Mouse (Mus musculus) regulatory T cell (primary cell): ENCODE data around the gene Kif3a.

Experiments used
- in situ Hi-C: fragments of 300-600 bp; cut with MboI, MseI; formaldehyde crosslinking; loops from one replicate; pipeline ENCODE4 v1.15.1; 2025; ENCODE audit warnings: high pct_unique_total_duplicates

The Kif3a gene

GRCm38 (mm10) chr11:53615575-53615974, 48.4 kb downstream of the Kif3a start:
- in situ Hi-C loops: no loop called here

GRCm38 (mm10) chr11:53616748-53617558, 49.8 kb downstream of the Kif3a start:
- in situ Hi-C loops: no loop called here

GRCm38 (mm10) chr11:53617562-53618109, 50.5 kb downstream of the Kif3a start:
- in situ Hi-C loops: no loop called here

DNA sequence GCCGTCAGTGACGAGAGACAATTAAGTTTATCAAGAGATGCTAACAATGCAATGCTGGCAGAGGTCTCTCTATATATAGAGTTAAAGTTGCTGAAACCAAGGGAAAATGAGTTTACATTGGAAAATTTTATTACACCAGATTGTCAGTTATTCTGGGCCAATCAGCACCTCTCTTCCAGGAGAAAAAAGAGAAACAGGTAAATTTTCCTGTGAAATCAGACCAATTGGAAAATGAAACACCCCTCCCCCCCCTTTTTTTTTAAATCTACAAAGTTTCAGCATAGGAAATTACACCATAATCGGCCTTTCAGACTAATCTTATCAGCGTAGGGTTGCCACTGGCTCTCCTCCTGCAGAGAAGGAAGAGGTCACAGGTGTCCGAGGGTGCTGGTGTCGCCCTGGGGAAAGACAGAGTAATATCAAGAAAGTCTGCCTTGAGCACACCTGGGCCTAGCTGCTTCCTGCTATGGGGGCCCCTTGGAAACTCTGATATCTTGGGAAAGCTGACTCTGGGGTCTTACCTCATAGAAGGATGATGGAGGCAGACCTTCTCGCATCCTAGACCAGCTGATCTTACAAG, 51.5 kb downstream of the Kif3a start, which contains the start of gene Il4:
Gene Il4, minus strand, starts transcription at position 51 of the 580 bp plus-strand sequence.
- in situ Hi-C loops: no loop called here

GRCm38 (mm10) chr11:53619428-53619827, 52.2 kb downstream of the Kif3a start:
- in situ Hi-C loops: no loop called here

GRCm38 (mm10) chr11:53620094-53620493, 52.9 kb downstream of the Kif3a start:
- in situ Hi-C loops: loop anchor here (5.0 kb wide), 1 partner anchor 43 kb away; no protein-coding TSS in a partner anchor

- in situ Hi-C loops: loop anchor here (5.0 kb wide), 1 partner anchor 45 kb away; no protein-coding TSS in a partner anchor
Measured at GRCm38 (mm10) chr11:53621582-53622439, 54.6 kb downstream of the Kif3a start.

DNA sequence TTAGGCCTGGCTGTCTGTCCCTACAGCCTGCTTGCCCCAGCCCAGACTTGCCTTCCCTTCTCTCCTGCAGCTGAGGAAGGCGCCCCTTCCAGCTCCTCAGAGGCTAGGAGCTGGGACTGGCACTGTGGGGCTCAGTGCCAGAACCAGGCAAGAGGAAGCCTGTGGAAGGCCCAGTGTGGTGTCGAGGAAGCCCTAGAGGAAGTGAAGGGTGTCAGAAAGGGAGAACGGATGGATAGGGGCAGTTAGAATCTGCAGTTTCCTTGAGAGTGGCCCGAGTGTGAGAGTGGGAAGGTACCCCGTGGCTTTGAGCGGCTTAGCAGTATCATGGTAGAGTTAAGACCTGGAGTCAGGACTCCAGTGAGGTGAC, 55.2 kb downstream of the Kif3a start:
- in situ Hi-C loops: loop anchor here (5.0 kb wide), 1 partner anchor 45 kb away; no protein-coding TSS in a partner anchor

- in situ Hi-C loops: loop anchor here (5.0 kb wide), 1 partner anchor 46 kb away; no protein-coding TSS in a partner anchor
Measured at GRCm38 (mm10) chr11:53623573-53623972, 56.4 kb downstream of the Kif3a start.

DNA sequence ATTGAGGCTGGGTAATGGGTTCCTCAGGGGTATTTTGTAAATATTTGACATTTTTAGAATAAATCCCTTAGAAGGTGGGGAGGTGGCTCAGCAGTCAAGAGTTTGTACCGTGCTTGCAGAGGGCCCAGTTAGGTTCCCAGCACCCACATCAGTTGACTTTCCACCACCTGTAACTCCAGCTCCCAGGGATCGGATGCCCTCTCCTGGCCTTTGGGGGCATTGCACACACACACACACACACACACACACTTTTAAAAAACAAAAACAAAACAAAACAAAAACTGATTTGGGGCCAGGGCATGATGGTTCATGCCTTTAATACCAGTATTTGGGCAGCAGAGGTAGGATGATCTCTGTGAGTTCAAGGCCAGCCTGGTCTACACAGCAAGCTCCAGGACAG, 56.9 kb downstream of the Kif3a start:
- in situ Hi-C loops: loop anchor here (5.0 kb wide), 1 partner anchor 47 kb away; no protein-coding TSS in a partner anchor

DNA sequence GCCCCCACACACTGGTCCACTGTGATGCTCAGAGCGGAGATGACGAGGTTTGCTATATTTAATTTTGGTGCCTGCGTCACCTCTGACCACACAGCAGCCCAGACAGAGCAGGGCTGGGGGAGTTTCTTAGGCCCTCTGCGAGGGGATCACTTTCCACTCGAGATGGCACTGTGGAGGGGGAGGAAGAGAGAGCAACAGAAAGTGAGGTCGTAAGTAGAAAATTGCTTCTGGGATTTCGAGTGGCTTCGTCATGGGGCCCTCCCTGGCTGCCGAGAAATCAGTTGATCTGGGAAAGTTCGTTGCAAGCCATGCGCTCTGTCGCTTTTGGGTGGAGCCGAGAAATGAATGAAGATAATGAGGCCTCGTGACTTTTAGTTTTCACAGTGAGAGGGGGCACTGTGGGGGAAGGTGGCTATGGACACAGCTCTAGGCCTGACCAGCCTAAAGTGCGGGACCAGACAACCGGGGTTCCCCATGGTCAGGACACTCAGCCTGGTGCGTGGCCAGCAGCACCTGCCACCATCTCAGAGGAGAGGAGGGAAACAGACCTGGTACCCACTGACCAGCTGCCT, 59.7 kb downstream of the Kif3a start:
- in situ Hi-C loops: no loop called here

GRCm38 (mm10) chr11:53627859-53628258, 60.7 kb downstream of the Kif3a start:
- in situ Hi-C loops: no loop called here

DNA sequence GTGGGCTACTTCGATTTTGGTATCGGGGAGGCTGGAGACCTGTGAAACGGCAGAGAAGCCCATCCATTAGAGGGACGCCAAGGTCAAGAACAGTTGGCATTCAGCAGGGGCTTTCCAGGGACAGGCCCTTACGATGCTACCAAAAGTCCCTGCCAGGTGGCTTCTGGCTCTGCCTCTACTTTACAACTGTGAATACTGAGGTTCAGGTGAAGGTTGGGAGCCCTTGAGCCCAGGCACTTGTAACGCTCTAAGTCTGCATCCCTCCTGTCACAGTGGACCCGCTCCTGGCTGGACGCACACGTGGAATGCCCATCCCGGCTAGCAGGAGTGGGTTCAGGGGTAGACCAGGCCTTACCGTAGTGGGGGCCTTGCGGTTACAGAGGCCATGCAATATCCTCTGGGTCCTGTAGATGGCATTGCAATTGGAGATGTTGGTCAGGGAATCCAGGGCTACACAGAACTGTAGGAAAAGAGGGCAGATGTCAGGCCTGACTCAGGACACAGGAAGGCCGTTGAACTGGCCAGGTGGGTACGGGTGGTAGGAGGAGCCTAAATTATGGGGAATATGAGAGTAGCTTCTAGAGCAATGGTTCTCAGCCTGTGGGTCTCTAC, 65.0 kb downstream of the Kif3a start:
- in situ Hi-C loops: no loop called here

- in situ Hi-C loops: no loop called here
Measured at GRCm38 (mm10) chr11:53633644-53634043, 66.5 kb downstream of the Kif3a start.

- in situ Hi-C loops: no loop called here
Measured at GRCm38 (mm10) chr11:53634556-53634955, 67.4 kb downstream of the Kif3a start, which contains the start of gene Il13. Gene Il13 (minus strand): TSS chr11:53634702.

DNA sequence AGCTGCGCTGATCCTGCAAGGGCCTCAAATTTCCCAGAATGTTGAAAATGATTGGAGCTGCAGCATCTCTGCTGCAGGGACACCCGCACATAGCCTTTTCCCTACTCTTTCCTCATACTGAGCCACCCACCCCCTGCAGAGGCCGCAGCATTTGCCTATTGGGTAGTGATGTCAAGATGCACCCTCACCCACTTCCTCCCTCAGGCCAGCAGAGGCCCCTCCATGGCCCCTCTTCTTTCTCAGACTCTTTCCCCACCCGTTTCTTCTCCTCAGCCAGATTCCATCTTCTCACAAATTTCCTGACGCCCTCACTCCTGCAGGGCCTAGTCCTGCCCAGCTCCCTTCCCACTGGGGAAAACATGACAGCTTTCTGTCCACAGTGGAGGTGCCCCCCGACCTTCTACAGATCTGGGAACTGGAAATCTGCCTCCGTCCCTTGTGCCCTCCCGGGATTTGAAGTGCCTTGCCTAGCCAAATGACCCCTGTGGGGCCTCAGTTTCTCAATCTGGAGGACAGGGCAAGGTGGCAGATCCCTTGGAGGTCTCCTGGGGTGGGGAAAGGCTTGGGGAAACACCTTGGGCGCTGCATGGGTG, 68.5 kb downstream of the Kif3a start:
- in situ Hi-C loops: no loop called here

DNA sequence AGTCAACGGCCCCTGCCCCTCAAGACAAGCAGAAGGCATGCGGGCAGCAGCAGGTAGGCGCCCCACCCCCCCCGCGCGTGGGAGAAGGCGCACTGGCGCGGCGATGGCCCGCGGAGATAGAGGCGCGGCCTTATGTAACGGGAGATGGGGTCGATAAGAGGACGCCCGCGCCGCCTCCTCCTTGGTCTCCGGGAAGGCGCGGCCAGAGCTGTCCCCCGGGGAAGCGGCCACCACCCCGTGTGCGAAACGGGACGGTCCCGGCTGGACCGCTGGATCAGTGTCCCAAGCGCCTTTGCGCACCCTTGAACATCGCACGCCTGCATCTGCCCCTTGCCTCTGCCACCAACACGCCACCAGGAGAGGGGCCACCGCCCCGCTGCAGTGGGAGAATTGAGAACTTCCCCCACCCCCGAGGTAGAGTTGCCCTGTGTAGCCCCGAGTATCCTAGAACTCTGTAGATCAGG, 69.0 kb downstream of the Kif3a start:
- in situ Hi-C loops: no loop called here

GRCm38 (mm10) chr11:53637046-53637802, 70.0 kb downstream of the Kif3a start:
- in situ Hi-C loops: no loop called here

- in situ Hi-C loops: no loop called here
Measured at GRCm38 (mm10) chr11:53637803-53638260, 70.7 kb downstream of the Kif3a start.
